Mouse (Mus musculus) MEL (cell line): ENCODE results near the gene Apon. TPM values are rescaled to one million over a fixed set of nuclear protein-coding genes. Genes with fewer than 3 reads are reported as not detected.

Source experiments
- DNase-seq: peaks from one replicate; pipeline ENCODE4 v3.0.0; 2011; ENCODE audit warnings: low read depth, low spot score
- H3K27ac ChIP-seq: 2 replicates; pipeline ENCODE4 v1.5.1; 2012; ENCODE audit warnings: low read depth, mild to moderate bottlenecking, control low read depth, low read length, moderate library complexity; ENCODE audit not compliant: control insufficient read depth
- H3K27me3 ChIP-seq, 2 experiments: fragments of 150-350 bp in 1 of 2; sonication (generic) in 1 of 2; 2 replicates each; pipeline ENCODE4 v1.6.1; 2012; ENCODE audit warnings: low read length in 2 of 2, mild to moderate bottlenecking in 2 of 2, improper control_type of control experiment in 1 of 2, moderate library complexity in 1 of 2; ENCODE audit not compliant: insufficient read depth in 2 of 2, control insufficient read depth in 1 of 2
- H3K36me3 ChIP-seq, 2 experiments: 2 replicates each; pipeline ENCODE4 v1.6.1; 2012 to 2014; ENCODE audit warnings: low read length in 2 of 2, improper control_type of control experiment in 1 of 2, inconsistent platforms in 1 of 2, mild to moderate bottlenecking in 1 of 2; ENCODE audit not compliant: insufficient read depth in 2 of 2, control insufficient read depth in 1 of 2
- H3K4me1 ChIP-seq, 2 experiments: fragments of 150-350 bp in 1 of 2; sonication (generic) in 1 of 2; 2 replicates each; pipeline ENCODE4 v1.6.1; 2012; ENCODE audit warnings: low read length in 2 of 2, improper control_type of control experiment in 1 of 2, mild to moderate bottlenecking in 1 of 2; ENCODE audit not compliant: insufficient read depth in 2 of 2, control insufficient read depth in 1 of 2
- H3K4me3 ChIP-seq, 2 experiments: fragments of 150-350 bp in 1 of 2; sonication (generic) in 1 of 2; 2 replicates each; pipeline ENCODE4 v1.5.1; 2012; ENCODE audit warnings: low read depth in 2 of 2, low read length in 2 of 2, mild to moderate bottlenecking in 2 of 2, moderate library complexity in 2 of 2, control low read depth in 1 of 2, improper control_type of control experiment in 1 of 2; ENCODE audit not compliant: control insufficient read depth in 1 of 2, insufficient read depth in 1 of 2
- H3K79me2 ChIP-seq: 2 replicates; pipeline ENCODE4 v1.6.1; 2012; ENCODE audit warnings: mild to moderate bottlenecking, low read length, moderate library complexity; ENCODE audit not compliant: control insufficient read depth, poor library complexity, insufficient read depth
- H3K9ac ChIP-seq: 2 replicates; pipeline ENCODE4 v1.6.1; 2012; ENCODE audit warnings: low read depth, mild to moderate bottlenecking, control low read depth, low read length, moderate library complexity; ENCODE audit not compliant: control insufficient read depth, poor library complexity, severe bottlenecking
- H3K9me3 ChIP-seq: fragments of 150-350 bp; sonication (generic); replicated peaks from 2 replicates; pipeline ENCODE4 v1.6.1; 2012; ENCODE audit warnings: mild to moderate bottlenecking, low read length, improper control_type of control experiment, moderate library complexity; ENCODE audit not compliant: insufficient read depth
- CHD2 ChIP-seq: IDR thresholded peaks from 2 replicates; pipeline ENCODE4 v1.6.1; 2011; ENCODE audit warnings: low read length, improper control_type of control experiment
- CTCF ChIP-seq, 3 experiments: IDR thresholded peaks in 2 of 3; conservative IDR thresholded peaks in 1 of 3; 2 replicates each; pipeline ENCODE4 v1.5.1; 2011 to 2012; ENCODE audit warnings: low read length in 3 of 3, low read depth in 2 of 3, mild to moderate bottlenecking in 2 of 3, improper control_type of control experiment in 1 of 3, inconsistent platforms in 1 of 3, mixed read lengths in 1 of 3, moderate library complexity in 1 of 3; ENCODE audit not compliant: control insufficient read depth in 1 of 3, insufficient read depth in 1 of 3, poor library complexity in 1 of 3, severe bottlenecking in 1 of 3
- E2F4 ChIP-seq: IDR thresholded peaks from 2 replicates; pipeline ENCODE4 v1.6.1; 2011; ENCODE audit warnings: low read depth, low read length, improper control_type of control experiment, borderline replicate concordance
- ELF1 ChIP-seq: IDR thresholded peaks from 2 replicates; pipeline ENCODE4 v1.6.1; 2014; ENCODE audit warnings: low read depth, mild to moderate bottlenecking, inconsistent platforms, low read length, improper control_type of control experiment, moderate library complexity
- ETS1 ChIP-seq: IDR thresholded peaks from 2 replicates; pipeline ENCODE4 v1.6.1; 2012; ENCODE audit warnings: low read depth, mild to moderate bottlenecking, inconsistent platforms, low read length, improper control_type of control experiment, moderate library complexity
- HCFC1 ChIP-seq: IDR thresholded peaks from 2 replicates; pipeline ENCODE4 v1.6.1; 2012; ENCODE audit warnings: low read depth, mild to moderate bottlenecking, inconsistent platforms, low read length, improper control_type of control experiment, moderate library complexity
- JUND ChIP-seq: IDR thresholded peaks from 2 replicates; pipeline ENCODE4 v1.6.1; 2011; ENCODE audit warnings: low read depth, mild to moderate bottlenecking, improper control_type of control experiment, low read length
- KAT2A ChIP-seq: conservative IDR thresholded peaks from 2 replicates; pipeline ENCODE4 v1.6.1; 2012; ENCODE audit warnings: low read depth, low read length, improper control_type of control experiment, inconsistent platforms
- MAX ChIP-seq: IDR thresholded peaks from 2 replicates; pipeline ENCODE4 v1.6.1; 2011; ENCODE audit warnings: low read length, improper control_type of control experiment
- MAZ ChIP-seq: IDR thresholded peaks from 2 replicates; pipeline ENCODE4 v1.6.1; 2012; ENCODE audit warnings: low read depth, mild to moderate bottlenecking, inconsistent platforms, low read length, improper control_type of control experiment
- MEF2A ChIP-seq: IDR thresholded peaks from 2 replicates; pipeline ENCODE4 v1.6.1; 2014; ENCODE audit warnings: low read depth, mild to moderate bottlenecking, inconsistent platforms, low read length, improper control_type of control experiment; ENCODE audit not compliant: poor library complexity, insufficient replicate concordance, severe bottlenecking; ENCODE audit errors: extremely low read depth
- MYC ChIP-seq: IDR thresholded peaks from 2 replicates; pipeline ENCODE4 v1.6.1; 2011; ENCODE audit warnings: low read depth, mild to moderate bottlenecking, low read length, improper control_type of control experiment, moderate library complexity
- NELFE ChIP-seq: IDR thresholded peaks from 2 replicates; pipeline ENCODE4 v1.6.1; 2011; ENCODE audit warnings: low read depth, low read length, improper control_type of control experiment
- POLR2A ChIP-seq, 2 experiments: IDR thresholded peaks; 2 replicates each; pipeline ENCODE4 v1.6.1; 2011 to 2012; ENCODE audit warnings: low read length in 2 of 2, mild to moderate bottlenecking in 2 of 2, control low read depth in 1 of 2, improper control_type of control experiment in 1 of 2, low read depth in 1 of 2, moderate library complexity in 1 of 2; ENCODE audit not compliant: control insufficient read depth in 1 of 2, insufficient read depth in 1 of 2, poor library complexity in 1 of 2
- POLR2AphosphoS2 ChIP-seq: IDR thresholded peaks from 2 replicates; pipeline ENCODE4 v1.6.1; 2011; ENCODE audit warnings: low read length, improper control_type of control experiment
- POLR2AphosphoS5 ChIP-seq: IDR thresholded peaks from 2 replicates; pipeline ENCODE4 v1.6.1; 2012; ENCODE audit warnings: low read depth, borderline replicate concordance, mild to moderate bottlenecking, inconsistent platforms, low read length, moderate library complexity, mixed read lengths
- RCOR1 ChIP-seq: IDR thresholded peaks from 2 replicates; pipeline ENCODE4 v1.6.1; 2012; ENCODE audit warnings: low read depth, mild to moderate bottlenecking, inconsistent platforms, low read length, improper control_type of control experiment
- SMC3 ChIP-seq: IDR thresholded peaks from 2 replicates; pipeline ENCODE4 v1.6.1; 2011; ENCODE audit warnings: low read depth, low read length, improper control_type of control experiment
- TAL1 ChIP-seq: IDR thresholded peaks from 2 replicates; pipeline ENCODE4 v1.6.1; 2012; ENCODE audit warnings: mild to moderate bottlenecking, inconsistent platforms, low read length, moderate library complexity, mixed read lengths
- TBP ChIP-seq: IDR thresholded peaks from 2 replicates; pipeline ENCODE4 v1.8.0; 2011; ENCODE audit warnings: low read depth, low read length, improper control_type of control experiment
- TCF12 ChIP-seq: IDR thresholded peaks from 2 replicates; pipeline ENCODE4 v1.6.1; 2014; ENCODE audit warnings: low read depth, mild to moderate bottlenecking, inconsistent platforms, low read length, improper control_type of control experiment, moderate library complexity
- UBTF ChIP-seq: IDR thresholded peaks from 2 replicates; pipeline ENCODE4 v1.6.1; 2012; ENCODE audit warnings: low read depth, mild to moderate bottlenecking, inconsistent platforms, low read length, improper control_type of control experiment, moderate library complexity, borderline replicate concordance; ENCODE audit not compliant: insufficient read depth
- USF1 ChIP-seq: IDR thresholded peaks from 2 replicates; pipeline ENCODE4 v1.6.1; 2014; ENCODE audit warnings: low read depth, mild to moderate bottlenecking, inconsistent platforms, low read length, improper control_type of control experiment, moderate library complexity
- USF2 ChIP-seq, 2 experiments: IDR thresholded peaks; 2 replicates each; pipeline ENCODE4 v1.6.1; 2011 to 2012; ENCODE audit warnings: improper control_type of control experiment in 2 of 2, low read length in 2 of 2, borderline replicate concordance in 1 of 2, inconsistent platforms in 1 of 2, low read depth in 1 of 2, mild to moderate bottlenecking in 1 of 2; ENCODE audit not compliant: insufficient read depth in 1 of 2
- ZC3H11A ChIP-seq: IDR thresholded peaks from 2 replicates; pipeline ENCODE4 v1.6.1; 2012; ENCODE audit warnings: low read depth, mild to moderate bottlenecking, inconsistent platforms, low read length, improper control_type of control experiment
- ZMIZ1 ChIP-seq: IDR thresholded peaks from 2 replicates; pipeline ENCODE4 v1.6.1; 2012; ENCODE audit warnings: low read depth, mild to moderate bottlenecking, inconsistent platforms, low read length, improper control_type of control experiment, moderate library complexity
- ZNF384 ChIP-seq: IDR thresholded peaks from 2 replicates; pipeline ENCODE4 v1.6.1; 2012; ENCODE audit warnings: low read depth, mild to moderate bottlenecking, inconsistent platforms, low read length, improper control_type of control experiment
- polyA plus RNA-seq, 2 experiments: library from polyadenylated mRNA; stranded (reverse) in 1 of 2; unstranded in 1 of 2; fragments of >175 nt in 1 of 2; fragments of >200 nt in 1 of 2; gene quantifications; 2 replicates each; pipeline versions ENCODE4 v1.2.1 to v1.2.4; 2012; ENCODE audit warnings: low replicate concordance in 2 of 2, low read depth in 1 of 2; ENCODE audit not compliant: insufficient read length in 2 of 2, insufficient read depth in 1 of 2, missing spikeins in 1 of 2
- total RNA-seq: library from RNA; depleted of rRNA; stranded (reverse); fragments of 300-350 nt; gene quantifications from 2 replicates; pipeline ENCODE4 v1.2.3, GENCODE M21; 2012

Gene Apon
- total and polyA plus RNA-seq, 3 experiments, result 0.27 to 0.46 TPM; not detected in 1

DNA sequence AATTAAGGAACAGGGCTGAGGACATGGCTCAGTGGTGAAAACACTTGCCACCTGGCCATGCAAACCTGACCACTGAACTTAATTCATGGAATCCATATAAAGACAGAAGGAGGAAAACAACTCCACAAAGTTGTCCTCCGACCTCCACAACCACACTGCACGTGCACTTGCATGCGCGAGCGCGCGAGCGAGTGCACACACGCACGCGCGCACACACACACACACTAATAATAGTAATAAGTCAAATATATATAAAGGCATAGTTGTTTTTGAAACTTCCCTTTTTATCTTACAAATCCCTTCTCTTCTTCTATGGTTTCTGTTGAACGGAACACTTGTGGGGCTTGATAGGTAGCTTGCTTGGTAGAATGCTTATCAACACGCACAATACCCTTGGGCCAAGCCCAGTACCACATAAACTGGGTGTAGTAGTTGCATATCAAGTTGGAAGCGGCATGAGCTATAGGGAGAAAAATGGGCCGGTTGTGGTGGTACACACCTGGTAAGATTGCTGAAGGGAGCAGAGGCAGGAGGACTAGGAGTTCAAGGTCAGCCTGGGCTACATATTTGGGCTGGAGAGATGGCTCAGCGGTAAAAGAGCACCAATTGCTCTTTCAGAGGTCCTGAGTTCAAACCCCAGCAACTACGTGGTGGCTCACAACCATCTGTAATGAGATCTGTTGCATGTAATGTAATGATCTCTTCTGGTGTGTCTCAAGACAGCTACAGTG is 35.3 kb upstream of the Apon start (continued):
- TF ChIP-seq TAL1, result peak; percentile 63
- TF ChIP-seq POLR2A (IDR thresholded peaks at IDR 0.05; ENCODE audit: control insufficient read depth in 1 of 2, insufficient read depth in 1 of 2, low read depth in 1 of 2, low read length in 2 of 2, poor library complexity in 1 of 2), result no peak
- TF ChIP-seq ETS1, result peak; percentile 71
- TF ChIP-seq ZMIZ1, result no peak
- no peak for TF ChIP-seq POLR2AphosphoS5
- peak; percentile 89 for TF ChIP-seq RCOR1
- peak; percentile 90 for TF ChIP-seq TCF12
- TF ChIP-seq POLR2AphosphoS2, result no peak
- peak; percentile 83; the same call in 1 of the 2 replicates for TF ChIP-seq UBTF
- TF ChIP-seq ZNF384, result no peak
- no peak for TF ChIP-seq CTCF (IDR thresholded peaks at IDR 0.05 in 2 of 3, conservative IDR thresholded peaks at IDR 0.05 in 1 of 3; ENCODE audit: control insufficient read depth in 1 of 3, insufficient read depth in 1 of 3, low read depth in 2 of 3, low read length in 3 of 3, poor library complexity in 1 of 3, severe bottlenecking in 1 of 3)
- TF ChIP-seq TBP, result peak; percentile 97
- TF ChIP-seq HCFC1, result no peak
- TF ChIP-seq MAZ, result no peak
- no peak for TF ChIP-seq ELF1
- TF ChIP-seq USF2 (IDR thresholded peaks at IDR 0.05; ENCODE audit: borderline replicate concordance in 1 of 2, insufficient read depth in 1 of 2, low read depth in 1 of 2, low read length in 2 of 2), result no peak
- TF ChIP-seq E2F4, result no peak
- no peak for TF ChIP-seq JUND
- no peak for TF ChIP-seq KAT2A
- no peak for TF ChIP-seq NELFE
- TF ChIP-seq USF1, result no peak
- TF ChIP-seq MAX, result peak; percentile 74

DNA sequence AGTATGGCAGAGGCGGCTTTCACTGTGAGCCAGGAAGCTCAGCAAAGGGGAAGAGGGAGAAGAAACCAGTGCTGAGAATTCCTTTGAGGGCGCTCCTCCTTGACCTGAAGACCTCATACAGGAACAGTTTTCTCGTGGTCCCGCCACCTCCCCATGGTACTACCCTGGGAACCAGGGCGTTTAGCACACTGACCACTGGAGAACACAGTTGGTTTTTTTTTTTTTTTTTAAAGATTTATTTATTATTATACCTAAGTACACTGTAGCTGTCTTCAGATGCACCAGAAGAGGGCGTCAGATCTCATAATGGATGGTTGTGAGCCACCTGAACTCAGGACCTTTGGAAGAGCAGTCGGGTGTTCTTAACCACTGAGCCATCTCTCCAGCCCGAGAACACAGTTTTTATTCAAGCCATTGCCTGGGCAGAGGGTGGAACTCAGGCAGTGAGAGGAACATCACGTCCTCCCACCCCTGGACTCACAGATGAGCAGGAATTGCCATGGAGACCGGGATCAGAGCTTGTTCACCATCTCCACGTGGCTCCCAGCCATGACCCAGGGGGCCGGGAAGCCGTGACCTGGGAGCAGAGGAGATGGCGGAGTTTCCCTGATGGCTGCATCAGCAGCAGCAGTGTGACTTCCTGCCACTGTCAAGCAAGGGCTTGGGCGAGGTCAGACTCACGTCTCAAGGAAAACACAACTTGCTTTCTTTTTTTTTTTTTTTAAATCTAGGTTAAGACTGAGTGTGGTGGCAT is 32.2 kb upstream of the Apon start:
- Histone ChIP-seq H3K27me3 (no peaks in the 10 kb centered on the region), H3K9ac (no peak overlapping the region), H3K9me3 (no peaks in the 10 kb centered on the region), H3K4me1 (peaks cover 4 to 18% of the 10 kb centered on the region in 2 experiments), H3K4me3 (no peak overlapping the region), H3K79me2 (no peaks in the 10 kb centered on the region), H3K27ac (no peak overlapping the region), H3K36me3 (peaks cover 0 to 10% of the 10 kb centered on the region in 2 experiments; a peak in 2 of 4 replicates)
- TF ChIP-seq CHD2 (no peak), SMC3 (peak; percentile 9; the same call in 1 of the 2 replicates), ZC3H11A (no peak), MYC (no peak), TCF12 (no peak), E2F4 (no peak), ZNF384 (peak; percentile 67), MEF2A (no peak), USF1 (no peak), USF2 (IDR thresholded peaks at IDR 0.05; ENCODE audit: borderline replicate concordance in 1 of 2, insufficient read depth in 1 of 2, low read depth in 1 of 2, low read length in 2 of 2) (no peak), CTCF (IDR thresholded peaks at IDR 0.05 in 2 of 3, conservative IDR thresholded peaks at IDR 0.05 in 1 of 3; ENCODE audit: control insufficient read depth in 1 of 3, insufficient read depth in 1 of 3, low read depth in 2 of 3, low read length in 3 of 3, poor library complexity in 1 of 3, severe bottlenecking in 1 of 3) (peak in 2 of 3 experiments; percentile 13 to 16; a peak in 1 of 6 replicates), MAX (no peak), KAT2A (no peak)
- DNase-seq, result no peak
